In genomic region chr5:35869973-35870372, GRCm38 (mm10) we compare ENCODE assay signal across 18 mouse cellular contexts. TPM values are rescaled to one million over a fixed set of nuclear protein-coding genes. Genes with fewer than 3 reads are reported as not detected.
DNase-seq lines count a peak whose midpoint lies in the region; ATAC-seq and TF ChIP-seq lines count a peak whose summit lies in the region.
"Had no signal": no experiment of that assay in that cellular context is flagged by ENCODE, and none has a peak within 500 bp of the region (broad histone marks: within the 10 kb centered on the region; RNA-seq: fewer than 3 reads in every experiment).

No protein-coding gene starts in this region.

- no peaks in the 10 kb centered on the region for H3K36me3 ChIP-seq in hindbrain, postnatal 0 days (ENCODE audit: insufficient read depth, low read length)
- H3K36me3 ChIP-seq in hindbrain, embryonic 16.5 days (ENCODE audit: control insufficient read depth, insufficient read depth, low read length), result no peaks in the 10 kb centered on the region
- no peaks in the 10 kb centered on the region for H3K36me3 ChIP-seq in midbrain, embryonic 16.5 days (ENCODE audit: control insufficient read depth, insufficient read depth, low read length)
- H3K36me3 ChIP-seq in midbrain, embryonic 14.5 days (ENCODE audit: control insufficient read depth, insufficient read depth, low read length), result no peaks in the 10 kb centered on the region
- no peaks in the 10 kb centered on the region for H3K36me3 ChIP-seq in CH12.LX (replicated peaks in 1 of 2; ENCODE audit: control insufficient read depth in 1 of 2, insufficient read depth in 1 of 2, low read length in 1 of 2)
- H3K36me3 ChIP-seq: embryonic facial prominence, embryonic 10.5 days; embryonic facial prominence, embryonic 15.5 days; forebrain, embryonic 15.5 days; G1E; heart, embryonic 13.5 days; limb, embryonic 12.5 days; liver, embryonic 15.5 days; lung, embryonic 15.5 days had no signal

- H3K27me3 ChIP-seq in hindbrain, postnatal 0 days (ENCODE audit: insufficient read depth, low read length), result no peaks in the 10 kb centered on the region
- H3K27me3 ChIP-seq in hindbrain, embryonic 16.5 days (replicated peaks; ENCODE audit: control insufficient read depth, insufficient read depth, low read length), result no peaks in the 10 kb centered on the region
- no peaks in the 10 kb centered on the region; the same call in 1 of the 2 replicates for H3K27me3 ChIP-seq in midbrain, embryonic 16.5 days (ENCODE audit: control insufficient read depth, insufficient read depth, low read depth, low read length)
- H3K27me3 ChIP-seq in midbrain, embryonic 14.5 days (ENCODE audit: control insufficient read depth, insufficient read depth, low read length), result no peaks in the 10 kb centered on the region
- H3K27me3 ChIP-seq in CH12.LX (replicated peaks), result peaks cover 49% of the 10 kb centered on the region
- H3K27me3 ChIP-seq: embryonic facial prominence, embryonic 15.5 days; forebrain, embryonic 15.5 days; heart, embryonic 13.5 days; limb, embryonic 12.5 days; liver, embryonic 15.5 days; lung, embryonic 15.5 days had no signal

- H3K79me2 ChIP-seq in CH12.LX (replicated peaks; ENCODE audit: control insufficient read depth, extremely low read depth, insufficient read depth, poor library complexity, severe bottlenecking), result no peaks in the 10 kb centered on the region

- H3K27ac ChIP-seq in hindbrain, postnatal 0 days, result no peak overlapping the region
- no peak overlapping the region for H3K27ac ChIP-seq in hindbrain, embryonic 16.5 days (ENCODE audit: low read depth, low read length)
- H3K27ac ChIP-seq in midbrain, embryonic 16.5 days (ENCODE audit: low read length), result no peak overlapping the region
- no peak overlapping the region for H3K27ac ChIP-seq in midbrain, embryonic 14.5 days (replicated peaks; ENCODE audit: low read depth, low read length)
- H3K27ac ChIP-seq in CH12.LX (ENCODE audit: insufficient read depth, low read depth), result no peak overlapping the region
- H3K27ac ChIP-seq: embryonic facial prominence, embryonic 10.5 days; embryonic facial prominence, embryonic 15.5 days; forebrain, embryonic 15.5 days; heart, adult 2 months; heart, embryonic 13.5 days; limb, embryonic 12.5 days; liver, embryonic 15.5 days; lung, embryonic 15.5 days had no signal

- no peak for DNase-seq in hindbrain, postnatal 0 days (ENCODE audit: low spot score)
- DNase-seq in midbrain, embryonic 14.5 days, result no peak
- DNase-seq in CH12.LX (ENCODE audit: extremely low read depth) (no peak), NIH3T3 (ENCODE audit: low read depth) (peak; percentile 24)
- no peak for DNase-seq in heart, adult 8-10 months (ENCODE audit: low spot score)
- DNase-seq in left cerebral cortex, adult 8-10 months (ENCODE audit: low spot score in 2 of 2), result no peak

- H3K4me1 ChIP-seq in hindbrain, postnatal 0 days (ENCODE audit: insufficient read depth, low read length), result no peaks in the 10 kb centered on the region
- H3K4me1 ChIP-seq in hindbrain, embryonic 16.5 days (ENCODE audit: control insufficient read depth, insufficient read depth, low read depth, low read length), result no peaks in the 10 kb centered on the region
- H3K4me1 ChIP-seq in midbrain, embryonic 16.5 days (ENCODE audit: control insufficient read depth, insufficient read depth, low read length), result no peaks in the 10 kb centered on the region
- no peaks in the 10 kb centered on the region; the same call in 1 of the 2 replicates for H3K4me1 ChIP-seq in midbrain, embryonic 14.5 days (ENCODE audit: control insufficient read depth, insufficient read depth, low read length)
- H3K4me1 ChIP-seq in CH12.LX (ENCODE audit: control insufficient read depth in 1 of 2, insufficient read depth in 2 of 2), result peaks cover 0 to 6% of the 10 kb centered on the region in 2 experiments; a peak in 2 of 4 replicates
- H3K4me1 ChIP-seq: forebrain, embryonic 15.5 days; liver, embryonic 15.5 days had no signal

- ATAC-seq in hindbrain, postnatal 0 days, result peak; percentile 4; the same call in 1 of the 2 replicates
- no peak for ATAC-seq in hindbrain, embryonic 16.5 days
- ATAC-seq in midbrain, embryonic 16.5 days, result peak; percentile 40; the same call in 1 of the 2 replicates
- ATAC-seq in midbrain, embryonic 14.5 days (ENCODE audit: low FRiP score, low TSS enrichment), result no peak

- no peak for TF ChIP-seq CTCF in hindbrain, postnatal 0 days (IDR thresholded peaks at IDR 0.05; ENCODE audit: low read depth)
- TF ChIP-seq CTCF in CH12.LX (conservative IDR thresholded peaks at IDR 0.05 in 1 of 2, IDR thresholded peaks at IDR 0.05 in 1 of 2; ENCODE audit: low read depth in 2 of 2, low read length in 2 of 2), result no peak

- TF ChIP-seq RAD21 in CH12.LX (IDR thresholded peaks at IDR 0.05; ENCODE audit: low read depth, low read length), result no peak

- no peaks in the 10 kb centered on the region for H3K9me3 ChIP-seq in hindbrain, postnatal 0 days (ENCODE audit: low read length)
- no peaks in the 10 kb centered on the region for H3K9me3 ChIP-seq in hindbrain, embryonic 16.5 days (ENCODE audit: control insufficient read depth, low read length)
- H3K9me3 ChIP-seq in midbrain, embryonic 16.5 days (replicated peaks; ENCODE audit: control insufficient read depth, low read length, poor library complexity, severe bottlenecking), result no peaks in the 10 kb centered on the region
- no peaks in the 10 kb centered on the region for H3K9me3 ChIP-seq in midbrain, embryonic 14.5 days (ENCODE audit: control insufficient read depth, low read length)
- H3K9me3 ChIP-seq in CH12.LX (replicated peaks; ENCODE audit: low read length), result no peaks in the 10 kb centered on the region
- H3K9me3 ChIP-seq: embryonic facial prominence, embryonic 10.5 days; embryonic facial prominence, embryonic 15.5 days; forebrain, embryonic 15.5 days; G1E; heart, embryonic 13.5 days; limb, embryonic 12.5 days; liver, embryonic 15.5 days; lung, embryonic 15.5 days had no signal

- WGBS in hindbrain, postnatal 0 days, result 80% methylated on average over 4 of the region's 4 CpGs
- WGBS in hindbrain, embryonic 16.5 days, result 86% methylated on average over 4 of the region's 4 CpGs
- WGBS in midbrain, embryonic 16.5 days, result 86% methylated on average over 4 of the region's 4 CpGs
- WGBS in midbrain, embryonic 14.5 days, result 88% methylated on average over 4 of the region's 4 CpGs

- dilution Hi-C loops in CH12.LX (cut with MboI; ENCODE audit: extremely low pct_ligation_motif_present, extremely low pct_unique_long_range_greater_than_20kb, low sequenced_read_pairs), result no loop called here

- H3K4me3 ChIP-seq in hindbrain, postnatal 0 days (ENCODE audit: low read length), result no peak overlapping the region
- no peak overlapping the region for H3K4me3 ChIP-seq in hindbrain, embryonic 16.5 days (ENCODE audit: low read length)
- no peak overlapping the region for H3K4me3 ChIP-seq in midbrain, embryonic 16.5 days (ENCODE audit: low read depth, low read length)
- H3K4me3 ChIP-seq in midbrain, embryonic 14.5 days (replicated peaks; ENCODE audit: low read depth, low read length), result no peak overlapping the region
- no peak overlapping the region for H3K4me3 ChIP-seq in CH12.LX (replicated peaks in 1 of 3; ENCODE audit: low read depth in 2 of 3, low read length in 2 of 3, poor library complexity in 1 of 3)
- H3K4me3 ChIP-seq: embryonic facial prominence, embryonic 10.5 days; embryonic facial prominence, embryonic 15.5 days; forebrain, embryonic 15.5 days; heart, adult 2 months; heart, embryonic 13.5 days; limb, embryonic 12.5 days; liver, embryonic 15.5 days; lung, embryonic 15.5 days had no signal

- no peak overlapping the region for H3K4me2 ChIP-seq in hindbrain, postnatal 0 days (ENCODE audit: low read depth, low read length)
- no peak overlapping the region for H3K4me2 ChIP-seq in hindbrain, embryonic 16.5 days (ENCODE audit: low read length)
- no peak overlapping the region for H3K4me2 ChIP-seq in midbrain, embryonic 16.5 days (ENCODE audit: low read length)
- no peak overlapping the region for H3K4me2 ChIP-seq in midbrain, embryonic 14.5 days (ENCODE audit: low read length)
- H3K4me2 ChIP-seq in CH12.LX (ENCODE audit: insufficient read depth, low read depth, poor library complexity, severe bottlenecking), result no peak overlapping the region
- H3K4me2 ChIP-seq: embryonic facial prominence, embryonic 15.5 days; forebrain, embryonic 15.5 days; heart, embryonic 13.5 days; limb, embryonic 12.5 days; liver, embryonic 15.5 days; lung, embryonic 15.5 days; midbrain, embryonic 11.5 days had no signal

- in situ Hi-C loops in CH12.LX (cut with MboI; ENCODE audit: low pct_ligation_motif_present, low pct_unique_long_range_greater_than_20kb, low sequenced_read_pairs), result loop anchor here (10.0 kb wide), 2 partner anchors 135 to 335 kb away; partner anchors contain the start of genes Psapl1 and Sh3tc1

- TF ChIP-seq POLR2A in CH12.LX (IDR thresholded peaks at IDR 0.05; ENCODE audit: low read depth, low read length), result no peak

- no peak overlapping the region for H3K9ac ChIP-seq in hindbrain, postnatal 0 days (replicated peaks; ENCODE audit: low read length)
- no peak overlapping the region for H3K9ac ChIP-seq in hindbrain, embryonic 16.5 days (ENCODE audit: low read depth, low read length)
- H3K9ac ChIP-seq in midbrain, embryonic 16.5 days (ENCODE audit: low read depth, low read length), result no peak overlapping the region
- no peak overlapping the region for H3K9ac ChIP-seq in midbrain, embryonic 14.5 days (replicated peaks; ENCODE audit: low read length)
- H3K9ac ChIP-seq in CH12.LX (ENCODE audit: insufficient read depth, low read depth), result no peak overlapping the region
- H3K9ac ChIP-seq: embryonic facial prominence, embryonic 15.5 days; forebrain, embryonic 15.5 days; heart, embryonic 13.5 days; limb, embryonic 12.5 days; liver, embryonic 15.5 days; lung, embryonic 15.5 days had no signal

- no peak for TF ChIP-seq EP300 in CH12.LX (IDR thresholded peaks at IDR 0.05; ENCODE audit: low read length)

TF ChIP-seq in CH12.LX, 34 proteins besides CTCF, POLR2A, EP300 and RAD21:
- TF ChIP-seq KAT2A (IDR thresholded peaks at IDR 0.05; ENCODE audit: insufficient replicate concordance, low read length) (no peak), JUN (IDR thresholded peaks at IDR 0.05; ENCODE audit: insufficient read depth, low read depth, low read length) (no peak), IRF4 (IDR thresholded peaks at IDR 0.05; ENCODE audit: low read depth, low read length) (peak; percentile 8; the same call in 1 of the 2 replicates), TBP (conservative IDR thresholded peaks at IDR 0.05; ENCODE audit: low read depth, low read length) (no peak)

RNA-seq across cellular contexts. Expression of gene Afap1, which starts 23.1 kb away (rescaled TPM):
- total RNA-seq in hindbrain, postnatal 0 days (2014; rRNA removed), result 59.7 and 89.4 TPM in 2 replicates
- 38.2 and 43.6 TPM in 2 replicates for polyA plus RNA-seq in hindbrain, postnatal 0 days (2015; fragmentation: Nextera tagmentation; extraction: Ambion mirVana)
- 54.8 and 69.4 TPM in 2 replicates for polyA plus RNA-seq in hindbrain, embryonic 16.5 days (2015; fragmentation: Nextera tagmentation; extraction: Ambion mirVana)
- 61.2 and 65.6 TPM in 2 replicates for polyA plus RNA-seq in midbrain, embryonic 16.5 days (2015; fragmentation: Nextera tagmentation; extraction: Ambion mirVana)
- 64.6 and 81.8 TPM in 2 replicates for polyA plus RNA-seq in midbrain, embryonic 14.5 days (2014; fragmentation: Nextera tagmentation; extraction: Ambion mirVana)
- 3.0 and 4.0 TPM in 2 replicates for total RNA-seq in CH12.LX (2012; rRNA removed)
- 0.32 and 0.35 TPM in 2 replicates for total RNA-seq in CH12.LX (2014; rRNA removed)
- 0.74 and 0.86 TPM in 2 replicates for polyA plus RNA-seq in CH12.LX (2012; ENCODE audit: insufficient read length, low read depth)
- 10 to 100 TPM; 16.3 to 21.5 (median 20.7) TPM for total RNA-seq in heart, adult 8-10 months (2022)
- total RNA-seq in left cerebral cortex, adult 8-10 months (2022), result 10 to 100 TPM; 26.8 to 30.0 (median 29.3) TPM
- polyA plus RNA-seq: G1E had no signal

Comparison
In these comparisons a context has a peak if more than half of its experiments do, and no peak if none do; other contexts are left out.
1. ATAC-seq: peak in hindbrain, postnatal 0 days (single experiment) and midbrain, embryonic 16.5 days (single experiment); none in hindbrain, embryonic 16.5 days (single experiment) and midbrain, embryonic 14.5 days (single experiment).
2. RNA of gene Afap1, which starts 23.1 kb away (polyA plus RNA-seq): 64.6 to 81.8 TPM in midbrain, embryonic 14.5 days, 61.2 to 65.6 TPM in midbrain, embryonic 16.5 days, 54.8 to 69.4 TPM in hindbrain, embryonic 16.5 days and 38.2 to 43.6 TPM in hindbrain, postnatal 0 days; 0.74 to 0.86 TPM in CH12.LX; every median in the first group is over 10 times any median in the second.